Mouse (Mus musculus) left cerebral cortex, adult 8-10 months (tissue): Measurements from ENCODE around the gene Akap10. TPM values are rescaled to one million over a fixed set of nuclear protein-coding genes. Genes with fewer than 3 reads are reported as not detected.
"Not testable (repeated sequence)": the region's sequence is repeated elsewhere in the genome, so short reads cannot be mapped to it uniquely, and the experiment has no call there.

Experiments
- DNase-seq, 2 experiments: peaks; one replicate each; pipeline ENCODE4 v3.0.0; 2022; ENCODE audit warnings: low spot score in 2 of 2
- total RNA-seq, 4 experiments: library from RNA; stranded (reverse); gene quantifications; 2 replicates each; pipeline ENCODE4 v1.2.4; 2022

The Akap10 gene
- total RNA-seq, 4 experiments from 2014 or later: 31.8 to 34.0 (median 33.0) TPM

GRCm38 (mm10) chr11:61930640-61931586, 861 bp upstream of the Akap10 start:
- DNase-seq: no peak

GRCm38 (mm10) chr11:61929323-61930097, 542 bp downstream of the Akap10 start:
- DNase-seq: peak in 1 of 2 experiments; percentile 12

DNA sequence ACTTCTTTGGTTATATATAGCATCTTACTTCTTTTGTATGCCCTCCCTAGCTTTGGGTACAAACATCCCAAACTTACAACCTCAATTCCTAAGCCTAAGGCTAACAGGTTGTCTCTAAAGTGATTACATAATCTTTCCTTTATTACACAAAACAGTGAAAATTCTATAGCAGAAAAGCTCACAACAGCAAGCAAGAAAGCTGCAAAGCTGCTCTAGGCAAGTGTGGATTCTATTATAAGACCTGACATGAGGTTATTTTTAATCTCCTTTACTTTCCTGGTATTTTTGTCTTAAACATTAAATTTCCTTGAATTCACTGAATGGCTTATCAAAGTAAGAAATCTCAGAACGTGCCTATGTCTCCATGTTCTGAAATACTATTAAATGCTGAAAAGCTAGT, 6.7 kb downstream of the Akap10 start:
- DNase-seq: no peak

DNA sequence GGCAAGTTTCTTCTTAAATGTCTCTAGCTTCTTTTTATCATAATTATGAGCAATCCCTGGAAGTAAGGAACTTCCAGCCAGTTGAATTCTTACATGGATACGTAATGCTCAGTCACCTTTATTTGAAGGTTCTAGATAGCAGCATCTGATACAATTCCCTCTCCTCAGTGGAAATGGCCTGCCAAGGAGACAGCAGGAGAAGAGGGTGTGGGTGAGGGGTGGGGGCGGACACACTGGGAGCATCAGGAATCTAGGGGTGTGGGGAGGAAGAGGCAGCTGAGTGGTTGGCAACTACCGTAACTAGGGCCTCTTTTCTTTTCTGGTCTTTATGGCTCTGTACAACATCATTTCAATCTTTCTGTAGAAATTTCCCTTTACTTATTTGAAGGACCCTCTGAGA, 10.3 kb downstream of the Akap10 start:
- no peak for DNase-seq

DNA sequence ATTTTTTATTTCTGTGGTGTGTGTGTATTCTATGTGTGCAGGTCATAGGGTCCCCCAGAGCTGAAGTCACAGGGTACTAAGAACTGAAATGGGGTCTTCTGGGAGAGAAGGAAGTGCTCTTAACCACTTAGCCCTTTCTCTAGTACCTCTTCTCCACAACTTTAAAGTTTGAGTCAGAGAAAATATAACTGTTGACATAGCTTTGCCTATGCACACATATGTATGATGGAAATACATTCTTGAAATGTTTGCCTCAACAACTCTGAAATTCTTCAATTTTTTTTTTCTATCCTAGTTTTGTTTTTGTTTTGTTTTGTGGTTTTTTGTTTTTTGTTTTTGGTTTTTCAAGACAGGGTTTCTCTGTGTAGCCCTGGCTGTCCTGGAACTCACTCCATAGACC, 21.7 kb downstream of the Akap10 start:
- no peak for DNase-seq

DNA sequence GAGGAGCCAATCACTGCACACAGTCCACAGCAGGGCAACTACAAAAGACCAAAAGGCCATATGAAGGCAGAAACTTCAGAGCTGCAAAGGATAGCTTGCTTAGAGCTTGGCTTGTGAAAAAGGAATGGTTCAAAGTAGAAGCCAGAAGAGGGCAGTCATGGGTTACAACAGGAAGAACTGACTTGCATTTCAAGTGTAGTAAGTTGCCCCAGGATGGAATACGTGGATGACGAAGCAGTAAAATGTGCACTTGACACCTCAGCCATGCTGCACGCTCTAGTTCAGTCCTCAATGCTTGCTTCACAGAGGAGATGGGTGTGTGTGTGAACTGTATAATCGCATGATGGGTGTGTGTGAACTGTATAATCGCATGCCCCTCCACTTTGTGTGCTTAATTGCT, 47.9 kb downstream of the Akap10 start:
- DNase-seq: no peak

DNA sequence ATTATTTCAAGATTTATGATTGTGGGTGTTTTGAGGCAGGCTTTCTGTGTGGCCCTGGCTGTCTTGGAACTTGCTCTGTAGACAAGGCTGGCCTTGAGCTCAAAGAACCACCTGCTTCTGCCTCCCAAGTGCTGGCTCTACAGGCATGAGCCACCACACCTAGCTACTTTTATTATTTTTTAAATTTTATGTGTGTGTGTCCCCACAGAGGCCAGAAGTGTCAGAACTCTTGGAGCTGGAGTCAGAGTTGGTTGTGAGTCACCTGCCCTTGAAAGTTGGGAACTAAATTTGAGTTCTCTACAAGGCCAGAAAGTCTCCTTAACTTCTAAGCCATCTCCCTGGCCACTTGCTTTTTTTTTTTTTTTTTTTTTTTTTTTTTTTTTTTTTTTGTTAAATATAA, 50.1 kb downstream of the Akap10 start:
- DNase-seq: no peak

DNA sequence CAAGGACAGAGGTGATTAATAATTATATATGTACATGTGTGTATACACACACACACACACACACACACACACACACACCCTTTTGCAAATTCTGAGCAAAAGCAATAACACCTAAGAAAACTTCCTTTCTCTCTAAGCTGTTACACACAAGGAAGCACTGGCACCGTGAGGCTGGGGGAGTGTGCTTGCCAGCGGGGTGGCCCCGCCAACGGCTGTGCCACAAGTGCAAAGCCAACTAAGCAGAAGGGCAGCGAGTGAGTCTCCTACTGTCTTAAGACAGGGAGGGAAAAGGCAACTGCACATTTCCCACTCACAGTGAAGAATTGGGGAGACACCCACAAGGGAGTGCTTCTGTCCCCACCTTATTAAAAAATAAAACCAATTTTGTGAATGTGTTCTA, 58.2 kb downstream of the Akap10 start:
- no peak for DNase-seq

DNA sequence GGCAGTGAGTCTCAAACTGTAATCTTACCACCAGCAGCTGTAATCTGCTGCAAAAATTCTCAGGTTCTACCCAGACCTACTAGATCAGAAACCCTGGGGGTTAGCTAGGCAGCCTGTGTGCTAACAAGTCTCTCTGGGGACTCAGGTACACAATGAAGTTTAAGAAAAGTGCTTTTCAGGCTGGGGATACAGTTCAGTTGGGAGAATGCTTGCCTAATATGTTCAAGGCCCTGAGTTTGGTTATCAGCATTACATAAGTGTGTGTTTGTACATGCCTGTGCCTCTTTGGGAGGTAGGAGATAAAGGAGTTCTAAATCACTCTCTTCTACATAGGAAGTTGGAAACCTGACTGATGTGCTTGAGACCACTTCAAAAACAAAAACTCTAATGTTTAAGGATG, 63.2 kb downstream of the Akap10 start:
- DNase-seq: no peak

DNA sequence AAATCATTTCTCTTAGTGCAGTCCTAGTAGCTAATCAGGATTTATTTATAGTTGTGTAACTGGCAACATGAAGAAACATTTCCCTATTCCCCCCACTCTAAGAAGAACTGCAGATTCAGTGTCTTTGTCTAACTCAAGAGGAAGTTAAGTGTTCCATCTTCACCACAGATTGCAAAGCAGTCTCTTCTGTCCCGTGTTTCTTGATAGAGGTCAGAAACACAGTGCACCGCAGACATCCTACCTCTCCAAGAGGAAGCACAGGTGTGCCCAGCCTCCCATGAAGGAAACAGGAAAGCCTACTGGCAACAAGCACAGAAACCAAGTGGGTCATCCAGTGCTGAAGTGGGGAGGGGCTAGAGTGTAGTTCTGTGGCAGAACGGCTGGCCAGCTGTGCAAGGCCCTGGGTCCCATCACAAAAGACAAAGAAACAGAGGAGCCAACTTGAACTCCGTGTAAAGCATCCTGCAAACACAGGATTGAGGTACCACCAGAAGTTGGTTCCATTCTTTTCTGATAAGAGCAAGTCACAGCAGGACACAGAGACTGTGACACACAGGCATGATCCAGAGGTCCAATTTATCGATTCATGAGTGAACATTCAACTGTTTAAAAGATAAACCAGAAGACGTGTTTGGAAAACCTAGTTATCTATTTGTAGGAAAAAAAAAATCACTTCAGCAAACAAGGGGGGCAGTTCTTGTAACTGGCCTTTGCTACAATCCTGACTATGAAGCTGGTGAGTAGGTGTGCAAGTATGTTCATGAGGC, 68.1 kb downstream of the Akap10 start:
- DNase-seq: no peak

DNA sequence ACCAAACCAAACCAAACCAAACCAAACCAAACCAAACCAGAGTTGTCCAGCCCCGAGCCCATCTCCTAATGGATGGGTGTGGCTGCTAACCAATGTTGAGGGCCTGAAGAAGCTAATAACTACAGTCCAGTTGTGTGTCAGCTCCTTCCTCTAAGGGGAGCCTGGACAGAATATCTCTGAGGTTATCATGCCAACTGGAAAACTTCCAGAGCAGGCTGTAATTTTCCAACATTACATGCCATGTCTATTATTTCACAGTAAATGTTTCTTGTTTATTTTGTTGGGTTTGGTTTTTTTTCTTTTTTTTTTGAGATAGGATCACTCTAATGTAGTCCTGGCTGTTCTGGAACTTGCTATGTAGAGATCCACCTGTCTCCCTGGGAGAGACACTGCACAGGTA, 70.7 kb downstream of the Akap10 start:
- DNase-seq: no peak

DNA sequence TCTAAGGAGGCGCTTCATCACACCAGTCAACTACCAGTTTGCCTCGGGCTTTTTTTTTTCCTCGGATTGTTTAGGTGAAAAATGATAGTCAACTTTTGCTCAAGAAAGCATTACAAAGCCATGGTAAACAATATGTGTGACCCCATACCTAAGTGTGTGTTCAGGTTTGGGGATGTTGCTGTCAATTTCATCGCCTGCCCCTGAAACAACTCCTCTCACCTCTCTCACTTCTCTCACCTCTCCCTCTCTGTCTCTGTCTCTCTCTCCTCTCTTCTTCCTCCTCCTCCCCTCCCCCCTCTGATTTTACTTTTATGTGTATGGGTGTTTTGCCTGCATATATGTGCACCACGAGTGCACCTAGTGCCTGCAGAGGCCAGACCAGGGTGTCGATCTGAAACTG, 74.5 kb downstream of the Akap10 start:
- no peak for DNase-seq

GRCm38 (mm10) chr11:61854988-61855411, 75.1 kb downstream of the Akap10 start, which contains the start of gene Ulk2:
Gene Ulk2, minus strand, starts transcription at chr11:61855073.
- DNase-seq: peak; percentile 83 to 89

- peak; percentile 67 to 78 for DNase-seq
Measured at GRCm38 (mm10) chr11:61854211-61854987, 75.7 kb downstream of the Akap10 start.

GRCm38 (mm10) chr11:61853659-61854058, 76.4 kb downstream of the Akap10 start:
- DNase-seq: no peak

- DNase-seq: no peak
Measured at GRCm38 (mm10) chr11:61852916-61853315, 77.1 kb downstream of the Akap10 start.

DNA sequence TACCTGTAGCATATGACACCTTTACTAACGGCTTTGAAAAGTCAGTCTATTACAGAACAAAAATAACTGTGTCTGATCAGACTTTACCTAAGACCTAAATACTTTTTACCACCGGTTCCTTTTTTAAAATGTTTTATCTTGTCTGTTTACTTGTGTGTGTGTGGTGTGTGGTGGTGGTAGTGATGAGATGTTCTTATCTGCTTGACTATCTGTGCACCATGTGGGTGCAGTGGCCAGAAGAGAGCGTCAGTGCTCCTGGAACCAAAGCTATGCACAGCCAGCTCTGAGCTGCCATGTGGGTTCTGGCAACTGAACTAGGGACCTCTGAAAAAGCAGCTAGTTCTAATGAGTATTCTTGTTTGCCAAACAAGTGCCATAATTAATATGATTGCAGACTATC, 78.9 kb downstream of the Akap10 start:
- no peak for DNase-seq

GRCm38 (mm10) chr11:61840663-61841062, 89.4 kb downstream of the Akap10 start:
- not testable (repeated sequence) for DNase-seq

- DNase-seq: no peak
Measured at GRCm38 (mm10) chr11:61839940-61840339, 90.1 kb downstream of the Akap10 start.

- DNase-seq: no peak
Measured at GRCm38 (mm10) chr11:61839182-61839581, 90.9 kb downstream of the Akap10 start.
